Mouse (Mus musculus): ENCODE results near the gene Fbp1.

- TF ChIP-seq CTCF (IDR thresholded peaks at IDR 0.05; ENCODE audit: low read depth, low read length): no peak
- TF ChIP-seq TAL1 (conservative IDR thresholded peaks at IDR 0.05; ENCODE audit: low read depth, low read length): no peak
- no peak for TF ChIP-seq POLR2AphosphoS5 (IDR thresholded peaks at IDR 0.05; ENCODE audit: insufficient replicate concordance, low read depth, low read length)
- TF ChIP-seq GATA1 (IDR thresholded peaks at IDR 0.05; ENCODE audit: borderline replicate concordance, low read length): no peak
- TF ChIP-seq GATA2 (IDR thresholded peaks at IDR 0.05; ENCODE audit: borderline replicate concordance, low read depth, low read length): no peak
These were observed 12.0 kb downstream of the Fbp1 start for GRCm38 (mm10) chr13:62876111-62876510.
